Mouse (Mus musculus): ENCODE results near the gene Dtx3. TPM values are rescaled to one million over a fixed set of nuclear protein-coding genes. Genes with fewer than 3 reads are reported as not detected.

Dtx3 gene
- total and polyA plus RNA-seq, 2 experiments from 2014 or later: 30.0 to 64.1 TPM

DNA sequence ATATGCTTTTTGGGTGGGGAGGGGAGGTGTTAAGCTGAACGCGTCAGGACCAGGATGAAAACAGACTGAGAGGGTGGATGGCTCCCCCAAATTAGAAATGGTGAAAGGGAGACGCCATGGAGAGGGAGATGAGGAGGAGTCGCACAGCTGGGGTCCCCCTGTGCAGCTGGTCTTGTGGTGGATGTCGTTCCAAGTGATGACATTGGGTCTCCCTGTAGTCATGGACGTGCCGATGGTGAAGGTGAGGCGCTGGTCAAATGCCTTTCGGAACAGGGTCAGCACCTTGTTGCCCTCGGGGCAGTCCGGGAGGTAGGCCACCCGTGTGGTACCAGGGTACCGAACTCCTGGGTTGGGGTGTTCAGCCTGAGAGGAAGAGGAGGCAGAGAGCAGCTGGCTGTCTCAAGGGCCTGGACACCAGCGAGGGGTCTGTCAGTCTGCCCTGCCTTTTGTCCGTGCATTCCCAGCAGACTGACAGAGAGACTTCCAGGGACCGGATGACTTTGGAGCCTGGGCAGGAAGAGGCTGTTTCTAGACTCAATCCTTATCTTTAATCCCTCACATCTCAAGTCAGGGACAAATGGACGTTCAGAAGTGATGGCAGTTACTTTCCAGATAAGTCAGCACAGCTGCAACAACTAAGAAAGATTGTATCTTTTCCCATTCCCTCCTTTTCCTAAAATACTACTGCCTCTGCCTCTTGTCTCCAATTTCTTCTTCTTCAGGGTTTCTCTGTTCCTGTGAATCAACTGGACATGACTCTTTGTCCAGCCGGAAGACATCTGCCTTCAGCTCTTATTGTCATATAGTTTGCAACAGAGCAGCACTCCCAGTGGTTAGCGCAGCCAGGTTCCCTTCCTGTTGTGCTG is 4.1 kb downstream of the Dtx3 start:
- H3K4me3 ChIP-seq (ENCODE audit: low read depth, low read length): no peak overlapping the region
- DNase-seq (ENCODE audit: low spot score): no peak
- no peak for ATAC-seq (ENCODE audit: insufficient read depth, low read depth)

DNA sequence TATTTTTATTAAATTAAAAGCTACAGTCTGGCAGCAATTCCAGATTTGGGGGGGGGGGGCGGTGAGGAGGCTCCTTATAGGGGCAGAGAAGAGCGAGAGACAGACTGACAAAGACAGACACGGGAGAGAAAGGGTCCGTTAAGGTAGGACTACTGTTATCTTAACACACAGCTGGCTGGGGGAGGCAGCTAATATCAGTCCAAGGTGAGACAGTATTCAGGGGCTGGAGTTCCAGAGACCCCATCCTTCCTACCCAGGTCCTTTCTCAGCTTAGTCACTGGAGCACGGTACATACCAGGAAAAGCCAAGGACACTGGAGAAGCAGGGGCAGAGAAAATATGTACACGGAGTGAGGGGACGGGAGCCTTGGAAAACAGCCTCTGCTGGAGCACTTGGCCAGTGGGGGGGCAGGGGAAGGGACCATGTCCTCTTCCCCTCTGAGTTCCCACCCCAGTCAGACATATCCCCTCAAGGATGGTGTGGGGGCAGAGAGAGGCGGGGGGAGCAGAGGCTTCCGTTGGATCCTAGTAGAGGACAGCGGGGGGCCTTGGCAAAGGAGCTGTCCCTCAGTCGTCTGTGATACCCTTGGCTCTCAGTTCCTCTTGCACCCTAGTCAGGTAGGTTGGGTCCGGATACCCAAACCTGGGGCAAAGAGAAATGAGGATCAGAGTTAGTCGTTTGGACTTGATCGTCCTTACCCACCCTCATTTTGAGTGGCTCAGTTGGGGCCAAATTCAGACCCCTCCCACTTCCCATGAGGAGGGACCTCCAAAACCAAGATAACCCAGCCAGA is 4.9 kb downstream of the Dtx3 start:
- TF ChIP-seq CTCF (IDR thresholded peaks at IDR 0.05; ENCODE audit: low read depth) (no peak), EP300 (IDR thresholded peaks at IDR 0.05; ENCODE audit: low read depth) (no peak)
- H3K4me1 ChIP-seq (ENCODE audit: control insufficient read depth, insufficient read depth): peaks cover 14% of the 10 kb centered on the region
- H3K4me3 ChIP-seq (ENCODE audit: low read depth, low read length): peak overlapping the region; percentile 59
- H3K27me3 ChIP-seq (ENCODE audit: control insufficient read depth, insufficient read depth, low read length): peaks cover 6% of the 10 kb centered on the region
- no peaks in the 10 kb centered on the region for H3K9me3 ChIP-seq (replicated peaks; ENCODE audit: control insufficient read depth, low read length)
- no peak for DNase-seq (ENCODE audit: low spot score)
- peak overlapping the region; percentile 85; the same call in 1 of the 2 replicates for H3K4me2 ChIP-seq (ENCODE audit: low read depth, low read length)
- peak overlapping the region; percentile 31; the same call in 1 of the 2 replicates for H3K27ac ChIP-seq (ENCODE audit: low read depth)
- peaks cover 4% of the 10 kb centered on the region for H3K36me3 ChIP-seq (replicated peaks; ENCODE audit: control insufficient read depth, insufficient read depth, low read length)
- no peak overlapping the region; the same call in 1 of the 2 replicates for H3K9ac ChIP-seq (replicated peaks; ENCODE audit: low read depth, low read length)
- ATAC-seq (ENCODE audit: insufficient read depth, low read depth): no peak
- 46% methylated on average over 14 of the region's 14 CpGs for WGBS

More for the DNA sequence above, 4.1 kb downstream of the Dtx3 start:
- Histone ChIP-seq H3K4me2 (ENCODE audit: low read depth, low read length) (no peak overlapping the region), H3K36me3 (replicated peaks; ENCODE audit: control insufficient read depth, insufficient read depth, low read length) (no peaks in the 10 kb centered on the region), H3K4me1 (ENCODE audit: control insufficient read depth, insufficient read depth) (peaks cover 20% of the 10 kb centered on the region), H3K9me3 (replicated peaks; ENCODE audit: control insufficient read depth, low read length) (no peaks in the 10 kb centered on the region), H3K27me3 (ENCODE audit: control insufficient read depth, insufficient read depth, low read length) (peaks cover 6% of the 10 kb centered on the region), H3K27ac (ENCODE audit: low read depth) (peak overlapping the region; percentile 28), H3K9ac (replicated peaks; ENCODE audit: low read depth, low read length) (no peak overlapping the region)
- WGBS: 59% methylated on average over 19 of the region's 19 CpGs
- TF ChIP-seq EP300 (IDR thresholded peaks at IDR 0.05; ENCODE audit: low read depth) (no peak), CTCF (IDR thresholded peaks at IDR 0.05; ENCODE audit: low read depth) (no peak)

DNA sequence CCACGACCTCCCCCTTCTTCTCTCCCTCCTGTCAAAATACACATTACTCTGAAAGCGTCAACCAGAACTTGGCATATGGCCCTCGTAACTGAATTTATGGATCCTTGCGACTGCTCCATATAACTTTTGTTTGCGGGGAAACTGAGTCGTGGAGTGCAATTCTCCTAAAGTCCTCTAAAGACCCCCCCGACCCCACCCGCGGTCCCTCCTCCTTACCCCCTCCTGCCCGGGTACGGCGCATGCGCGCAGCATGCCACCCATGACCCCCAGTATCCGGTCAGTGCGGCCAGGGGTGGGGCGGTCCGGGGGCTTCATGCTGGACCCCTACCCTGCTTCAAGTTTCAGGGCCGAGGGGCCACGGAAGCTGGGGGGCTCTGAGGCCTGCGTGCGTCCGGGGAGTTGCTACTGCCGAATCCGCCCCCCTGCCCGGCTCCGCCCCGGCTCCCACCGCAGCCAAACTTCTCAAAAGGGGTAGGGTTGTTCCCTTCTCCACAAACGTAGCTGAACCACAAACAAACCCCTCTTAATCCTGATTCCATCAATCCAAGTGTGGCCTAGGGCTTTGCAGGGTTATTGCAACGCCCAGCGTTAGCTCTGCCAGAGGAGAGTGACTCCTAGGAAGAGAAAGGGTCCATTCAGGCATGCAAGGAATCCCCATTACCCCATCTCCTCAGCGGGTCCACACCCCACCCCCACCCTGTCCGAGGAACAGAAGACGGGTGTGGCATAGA is 5.7 kb downstream of the Dtx3 start, which contains the start of gene Arhgef25:
Arhgef25 (minus strand) TSS at position 433 of the 731 bp plus-strand sequence.
- H3K27ac ChIP-seq (ENCODE audit: low read depth): peak within 1 kb of the TSS; percentile 59
- 4% methylated on average over 35 of the region's 35 CpGs for WGBS
- peaks cover 6% of the 10 kb centered on the region for H3K27me3 ChIP-seq (ENCODE audit: control insufficient read depth, insufficient read depth, low read length)
- H3K36me3 ChIP-seq (replicated peaks; ENCODE audit: control insufficient read depth, insufficient read depth, low read length): peaks cover 11% of the 10 kb centered on the region
- no peak for TF ChIP-seq EP300 (IDR thresholded peaks at IDR 0.05; ENCODE audit: low read depth)
- TF ChIP-seq CTCF (IDR thresholded peaks at IDR 0.05; ENCODE audit: low read depth): no peak
- H3K9ac ChIP-seq (replicated peaks; ENCODE audit: low read depth, low read length): peak within 1 kb of the TSS; percentile 55
- DNase-seq (ENCODE audit: low spot score) (no peak), ATAC-seq (ENCODE audit: insufficient read depth, low read depth) (0 out of 2 replicates have a peak, but pooled peaks have one; percentile 10)
- H3K4me2 ChIP-seq (ENCODE audit: low read depth, low read length): peak within 1 kb of the TSS; percentile 85
- peak within 1 kb of the TSS; percentile 59 for H3K4me3 ChIP-seq (ENCODE audit: low read depth, low read length)
- H3K9me3 ChIP-seq (replicated peaks; ENCODE audit: control insufficient read depth, low read length): no peaks in the 10 kb centered on the region
- peaks cover 10% of the 10 kb centered on the region for H3K4me1 ChIP-seq (ENCODE audit: control insufficient read depth, insufficient read depth)

DNA sequence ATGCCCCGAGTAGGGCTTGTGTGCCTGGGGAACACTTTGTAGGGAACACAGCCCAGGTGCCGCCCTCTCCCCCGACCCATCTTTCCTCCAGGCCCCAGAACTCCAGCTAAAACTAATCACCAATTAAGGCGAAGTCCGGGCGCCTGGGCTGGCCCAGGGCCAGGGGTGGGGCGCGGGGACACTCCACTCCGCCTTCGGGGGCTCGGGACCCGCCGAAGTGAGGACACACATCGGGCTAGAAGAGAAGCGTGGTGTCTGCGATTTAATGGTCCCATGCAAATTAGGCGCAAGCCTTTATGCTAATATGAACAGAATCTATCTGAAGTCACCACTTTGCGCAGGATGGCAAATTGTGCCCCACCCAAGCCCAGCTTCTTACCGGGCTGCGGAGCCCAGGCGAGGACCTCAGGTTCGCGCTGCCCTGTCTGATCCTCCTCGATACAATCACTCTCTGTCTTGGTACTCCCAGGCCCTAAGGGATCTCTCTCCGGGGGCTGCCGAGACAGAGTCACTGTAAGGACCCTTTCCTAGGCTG is 6.3 kb downstream of the Dtx3 start:
- no peak for TF ChIP-seq EP300 (IDR thresholded peaks at IDR 0.05; ENCODE audit: low read depth)
- TF ChIP-seq CTCF (IDR thresholded peaks at IDR 0.05; ENCODE audit: low read depth): no peak
- H3K9me3 ChIP-seq (replicated peaks; ENCODE audit: control insufficient read depth, low read length): no peaks in the 10 kb centered on the region
- peaks cover 6% of the 10 kb centered on the region for H3K27me3 ChIP-seq (ENCODE audit: control insufficient read depth, insufficient read depth, low read length)
- H3K27ac ChIP-seq (ENCODE audit: low read depth): peak overlapping the region; percentile 59
- 0 out of 2 replicates have a peak, but pooled peaks cover 8% of the 10 kb centered on the region for H3K4me1 ChIP-seq (ENCODE audit: control insufficient read depth, insufficient read depth)
- no peak for DNase-seq (ENCODE audit: low spot score)
- ATAC-seq (ENCODE audit: insufficient read depth, low read depth): peak; percentile 12; the same call in 1 of the 2 replicates
- peak overlapping the region; percentile 55 for H3K9ac ChIP-seq (replicated peaks; ENCODE audit: low read depth, low read length)
- peak overlapping the region; percentile 59 for H3K4me3 ChIP-seq (ENCODE audit: low read depth, low read length)
- H3K36me3 ChIP-seq (replicated peaks; ENCODE audit: control insufficient read depth, insufficient read depth, low read length): peaks cover 11% of the 10 kb centered on the region
- WGBS: 2% methylated on average over 26 of the region's 26 CpGs
- H3K4me2 ChIP-seq (ENCODE audit: low read depth, low read length): peak overlapping the region; percentile 85

Data from heart, postnatal 0 days (tissue).